Mouse (Mus musculus): Measurements from ENCODE around the gene Gm4141. TPM values are rescaled to one million over a fixed set of nuclear protein-coding genes. Genes with fewer than 3 reads are reported as not detected.
"Not testable (repeated sequence)": the region's sequence is repeated elsewhere in the genome, so short reads cannot be mapped to it uniquely, and the experiment has no call there.

Gene Gm4141
- polyA plus RNA-seq (2015; fragmentation: Nextera tagmentation; extraction: Ambion mirVana), result not detected in 2 replicates

DNA sequence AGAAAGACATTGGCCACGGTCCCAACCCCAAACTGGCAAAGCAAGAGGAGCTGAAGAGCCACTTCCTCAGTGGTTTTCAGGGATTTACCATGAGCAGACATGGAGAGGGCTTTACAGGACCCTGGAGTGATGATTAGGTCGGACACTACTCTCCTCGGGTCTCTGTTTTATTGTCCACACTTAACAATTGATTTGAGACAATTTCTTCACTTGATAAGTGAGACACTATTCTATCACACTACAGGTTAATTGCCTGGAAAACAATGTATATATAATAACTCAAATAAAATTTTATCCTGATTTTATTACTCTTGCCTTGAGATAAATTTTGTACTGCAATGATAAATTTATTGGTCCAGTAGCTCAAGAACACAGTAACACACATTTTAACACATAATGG is at the start of gene Gm4141:
Gene Gm4141, minus strand, starts transcription at position 101 of the 400 bp plus-strand sequence.
- H3K9me3 ChIP-seq (replicated peaks); H3K4me1 ChIP-seq (replicated peaks); H3K4me2 ChIP-seq; H3K36me3 ChIP-seq (replicated peaks); H3K27me3 ChIP-seq; ATAC-seq (ENCODE audit: insufficient read depth); H3K9ac ChIP-seq; H3K27ac ChIP-seq (replicated peaks); H3K4me3 ChIP-seq (replicated peaks): not testable (repeated sequence)
- no CpG with 5 or more reads among the region's 3 CpGs for WGBS (ENCODE audit: insufficient replicate concordance)

DNA sequence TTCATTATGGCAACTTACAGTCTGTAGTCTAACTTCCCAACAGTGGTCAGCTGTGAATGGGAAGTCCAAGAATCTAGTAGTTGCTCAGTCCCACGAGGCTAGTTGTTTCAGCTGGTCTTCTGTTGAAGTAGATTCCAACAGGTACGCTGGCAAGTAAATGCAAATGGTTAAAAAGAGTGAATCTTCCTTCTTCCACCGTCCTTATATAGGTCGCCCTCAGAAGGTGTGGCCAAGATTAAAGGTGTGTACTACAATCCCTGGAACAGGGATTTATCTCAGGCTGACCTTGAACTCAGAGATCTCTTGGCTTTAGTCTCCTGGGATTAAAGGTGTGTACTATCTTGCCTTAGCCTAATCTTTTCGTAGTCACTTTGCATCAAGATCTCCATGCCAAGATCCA is 22.9 kb upstream of the Gm4141 start, which contains the start of gene Gm4513:
Gene Gm4513, minus strand, starts transcription at position 101 of the 400 bp plus-strand sequence.
- WGBS (ENCODE audit: insufficient replicate concordance), result 51% methylated on average over 3 of the region's 5 CpGs
- not testable (repeated sequence) for H3K4me2 ChIP-seq; ATAC-seq (ENCODE audit: insufficient read depth); H3K36me3 ChIP-seq (replicated peaks); H3K4me1 ChIP-seq (replicated peaks); H3K9ac ChIP-seq; H3K27ac ChIP-seq (replicated peaks); H3K4me3 ChIP-seq (replicated peaks); H3K27me3 ChIP-seq; H3K9me3 ChIP-seq (replicated peaks)

DNA sequence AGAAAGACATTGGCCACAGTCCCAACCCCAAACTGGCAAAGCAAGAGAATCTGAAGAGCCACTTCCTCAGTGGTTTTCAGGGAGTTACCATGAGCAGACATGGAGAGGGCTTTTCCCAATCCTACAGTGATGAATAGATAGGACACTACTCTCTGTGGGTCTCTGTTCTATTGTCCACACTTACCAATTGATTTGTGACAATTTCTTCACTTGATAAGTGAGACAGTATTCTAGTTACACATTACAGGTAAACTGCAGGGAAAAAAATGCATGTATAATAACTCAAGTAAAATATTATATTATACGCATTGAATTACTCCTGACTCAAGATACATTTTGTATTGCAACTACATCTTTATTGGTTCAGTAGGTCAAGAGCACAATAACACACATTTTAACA is 30.4 kb downstream of the Gm4141 start, which contains the start of gene Gm5726:
Gene Gm5726, minus strand, starts transcription at position 101 of the 400 bp plus-strand sequence.
- ATAC-seq (ENCODE audit: insufficient read depth); H3K27me3 ChIP-seq; H3K9ac ChIP-seq; H3K9me3 ChIP-seq (replicated peaks); H3K4me1 ChIP-seq (replicated peaks); H3K4me3 ChIP-seq (replicated peaks); H3K4me2 ChIP-seq; H3K27ac ChIP-seq (replicated peaks); H3K36me3 ChIP-seq (replicated peaks): not testable (repeated sequence)
- WGBS (ENCODE audit: insufficient replicate concordance), result no CpG with 5 or more reads among the region's 1 CpGs

DNA sequence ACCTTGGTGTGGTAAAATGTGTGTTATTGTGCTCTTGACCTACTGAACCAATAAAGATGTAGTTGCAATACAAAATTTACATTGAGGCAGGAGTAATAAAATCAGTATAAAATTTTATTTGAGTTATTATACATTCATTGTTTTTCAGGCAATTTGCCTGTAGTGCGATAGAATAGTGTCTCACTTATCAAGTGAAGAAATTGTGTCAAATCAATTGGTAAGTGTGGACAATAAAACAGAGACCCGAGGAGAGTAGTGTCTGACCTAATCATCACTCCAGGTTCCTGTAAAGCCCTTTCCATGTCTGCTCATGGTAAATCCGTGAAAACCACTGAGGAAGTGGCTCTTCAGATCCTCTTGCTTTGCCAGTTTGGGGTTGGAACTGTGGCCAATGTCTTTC is 42.5 kb downstream of the Gm4141 start, which contains the start of gene Vmn1r104:
Gene Vmn1r104, plus strand, starts transcription at position 301 of the 400 bp plus-strand sequence.
- not testable (repeated sequence) for H3K27ac ChIP-seq (replicated peaks); H3K9ac ChIP-seq; H3K27me3 ChIP-seq; H3K4me2 ChIP-seq; H3K4me1 ChIP-seq (replicated peaks); H3K36me3 ChIP-seq (replicated peaks); H3K4me3 ChIP-seq (replicated peaks); H3K9me3 ChIP-seq (replicated peaks); ATAC-seq (ENCODE audit: insufficient read depth)
- WGBS (ENCODE audit: insufficient replicate concordance), result no CpG with 5 or more reads among the region's 3 CpGs

Other genes with a start within 250 kb of the Gm4141 start
- gene Gm4133, start 242.2 kb downstream of the Gm4141 start, polyA plus RNA-seq (2015; fragmentation: Nextera tagmentation; extraction: Ambion mirVana), result not detected in 2 replicates
- not detected in 2 replicates for gene Gm5728, start 200.8 kb downstream of the Gm4141 start, polyA plus RNA-seq (2015; fragmentation: Nextera tagmentation; extraction: Ambion mirVana)
- not detected in 2 replicates for gene Vmn1r100, start 158.3 kb downstream of the Gm4141 start, polyA plus RNA-seq (2015; fragmentation: Nextera tagmentation; extraction: Ambion mirVana)
- not detected in 2 replicates for gene Vmn1r101, start 133.6 kb downstream of the Gm4141 start, polyA plus RNA-seq (2015; fragmentation: Nextera tagmentation; extraction: Ambion mirVana)
- not detected in 2 replicates for gene Gm10670, start 101.3 kb downstream of the Gm4141 start, polyA plus RNA-seq (2015; fragmentation: Nextera tagmentation; extraction: Ambion mirVana)
- gene Vmn1r103, start 65.7 kb downstream of the Gm4141 start, polyA plus RNA-seq (2015; fragmentation: Nextera tagmentation; extraction: Ambion mirVana), result not detected in 2 replicates
- gene Vmn1r104, start 42.4 kb downstream of the Gm4141 start, polyA plus RNA-seq (2015; fragmentation: Nextera tagmentation; extraction: Ambion mirVana), result not detected in 2 replicates
- gene Gm5726, start 30.5 kb downstream of the Gm4141 start, polyA plus RNA-seq (2015; fragmentation: Nextera tagmentation; extraction: Ambion mirVana), result not detected in 2 replicates
- gene Gm4513, start 22.8 kb upstream of the Gm4141 start, polyA plus RNA-seq (2015; fragmentation: Nextera tagmentation; extraction: Ambion mirVana), result not detected in 2 replicates
- not detected in 2 replicates for gene Vmn1r107, start 92.7 kb upstream of the Gm4141 start, polyA plus RNA-seq (2015; fragmentation: Nextera tagmentation; extraction: Ambion mirVana)
- not detected in 2 replicates for gene Vmn1r111, start 127.0 kb upstream of the Gm4141 start, polyA plus RNA-seq (2015; fragmentation: Nextera tagmentation; extraction: Ambion mirVana)
- gene Gm10668, start 154.4 kb upstream of the Gm4141 start, polyA plus RNA-seq (2015; fragmentation: Nextera tagmentation; extraction: Ambion mirVana), result not detected in 2 replicates
- not detected in 2 replicates for gene Vmn1r112, start 194.9 kb upstream of the Gm4141 start, polyA plus RNA-seq (2015; fragmentation: Nextera tagmentation; extraction: Ambion mirVana)
- not detected in 2 replicates for gene Vmn1r113, start 211.0 kb upstream of the Gm4141 start, polyA plus RNA-seq (2015; fragmentation: Nextera tagmentation; extraction: Ambion mirVana)
- not detected in 2 replicates for gene Vmn1r114, start 235.9 kb upstream of the Gm4141 start, polyA plus RNA-seq (2015; fragmentation: Nextera tagmentation; extraction: Ambion mirVana)